Mouse (Mus musculus): ENCODE data around the gene Dus3l. TPM values are rescaled to one million over a fixed set of nuclear protein-coding genes. Genes with fewer than 3 reads are reported as not detected.

Gene Dus3l
- polyA plus RNA-seq, 2 experiments from 2014 or later = 30.3 to 41.2 TPM

GRCm38 (mm10) chr17:56754271-56755185 is 10.0 kb upstream of the Dus3l start:
- no peak for ATAC-seq

- ATAC-seq = no peak
Observed at GRCm38 (mm10) chr17:56756703-56757399, 7.7 kb upstream of the Dus3l start.

- ATAC-seq = no peak
Observed at GRCm38 (mm10) chr17:56757416-56758123, 7.0 kb upstream of the Dus3l start, which contains the start of gene Nrtn. Gene Nrtn (minus strand): TSS chr17:56757530.

DNA sequence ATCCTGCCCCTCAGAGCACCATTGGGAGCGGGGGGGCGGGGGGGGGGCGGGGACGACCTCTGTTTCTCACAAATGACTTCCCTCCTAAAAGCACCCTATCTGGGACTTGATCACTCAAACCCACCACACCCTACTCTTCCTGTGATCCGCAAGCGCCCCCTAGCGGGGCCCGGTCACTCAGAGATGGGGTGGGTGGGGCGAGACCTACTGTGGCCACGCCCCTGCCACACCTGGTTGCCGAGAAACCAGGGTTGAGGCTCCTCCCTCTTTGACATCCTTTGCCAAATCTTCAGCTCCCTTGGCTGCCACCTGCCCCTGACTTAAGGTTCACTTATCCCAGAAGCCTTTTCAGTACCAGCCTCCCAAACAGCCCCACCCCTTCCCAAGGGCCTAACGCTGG is 6.4 kb upstream of the Dus3l start:
- ATAC-seq = peak; percentile 50

- no peak for ATAC-seq
Observed at GRCm38 (mm10) chr17:56759261-56759660, 5.3 kb upstream of the Dus3l start.

GRCm38 (mm10) chr17:56761077-56761476 is 3.5 kb upstream of the Dus3l start:
- no peak for ATAC-seq

DNA sequence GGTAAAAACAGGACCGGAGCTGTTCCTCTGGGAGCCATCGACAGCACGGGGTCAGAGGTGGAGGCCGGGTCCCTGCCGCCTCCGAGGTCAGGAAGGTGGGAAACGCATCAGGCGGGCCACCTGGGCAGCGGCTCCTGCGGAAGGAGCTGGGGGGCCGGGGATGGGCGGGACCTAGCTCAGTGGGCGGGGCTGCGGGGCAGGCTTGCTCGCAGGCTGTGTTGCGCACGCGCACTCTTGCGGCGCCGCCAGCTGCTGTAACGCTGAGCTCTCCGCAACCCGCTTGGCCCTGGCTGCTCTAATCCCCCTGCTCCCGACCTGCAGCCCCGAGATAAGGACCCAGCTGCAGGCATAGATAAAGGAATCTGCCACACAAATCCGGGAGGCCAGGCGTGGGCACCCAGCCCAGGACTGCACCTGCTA is 2.6 kb upstream of the Dus3l start:
- ATAC-seq = peak; percentile 33

- peak; percentile 37 for ATAC-seq
Observed at GRCm38 (mm10) chr17:56762769-56763731, 1.5 kb upstream of the Dus3l start.

DNA sequence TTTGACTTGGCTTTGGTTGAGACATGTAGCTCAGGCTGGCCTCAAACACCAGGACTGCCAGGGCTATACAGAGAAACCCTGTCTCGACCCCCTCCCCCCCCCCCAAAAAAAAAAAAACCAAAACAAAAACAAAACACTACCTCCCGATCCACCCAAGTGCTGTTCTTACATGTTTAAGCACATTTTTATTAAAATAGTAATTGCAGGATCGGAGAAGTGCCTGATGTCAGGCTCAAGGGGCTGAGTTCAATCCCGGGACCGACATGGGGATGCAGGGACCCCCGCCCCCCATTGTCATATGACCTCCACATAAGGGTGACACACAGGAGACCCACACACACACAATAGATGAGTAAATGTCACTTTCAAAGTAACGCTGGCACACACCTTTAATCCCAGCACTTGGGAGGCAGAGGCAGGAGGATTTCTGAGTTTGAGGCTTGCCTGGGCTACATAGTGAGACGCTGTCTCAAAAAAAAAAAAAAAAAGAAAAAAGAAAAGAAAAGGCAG is 761 bp upstream of the Dus3l start:
- ATAC-seq = no peak

GRCm38 (mm10) chr17:56765431-56765830 is 874 bp downstream of the Dus3l start:
- no peak for ATAC-seq

GRCm38 (mm10) chr17:56766631-56767405 is 2.3 kb downstream of the Dus3l start:
- ATAC-seq = no peak

DNA sequence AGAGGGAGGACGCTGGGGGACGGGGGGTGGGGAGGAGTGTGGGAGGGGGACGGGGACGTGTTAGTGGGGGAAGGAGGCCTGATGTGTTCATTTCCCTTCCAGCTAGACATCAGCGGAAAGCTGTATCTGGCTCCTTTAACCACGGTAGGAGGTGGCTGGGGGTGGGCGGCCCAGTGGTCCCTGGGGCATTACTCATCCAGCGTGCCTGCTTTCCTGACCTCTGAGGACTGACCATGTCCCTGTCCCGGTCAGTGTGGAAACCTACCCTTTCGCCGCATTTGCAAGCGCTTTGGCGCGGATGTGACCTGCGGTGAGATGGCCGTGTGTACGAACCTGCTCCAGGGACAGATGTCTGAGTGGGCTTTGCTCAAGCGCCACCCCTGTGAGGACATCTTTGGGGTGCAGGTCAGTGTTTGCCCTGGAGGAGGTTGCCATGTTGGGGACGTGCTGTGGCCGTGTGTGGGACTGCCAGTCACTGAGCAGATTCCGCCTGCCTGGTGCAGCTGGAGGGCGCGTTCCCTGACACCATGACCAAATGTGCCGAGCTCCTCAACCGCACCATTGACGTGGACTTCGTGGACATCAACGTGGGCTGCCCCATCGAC is 3.1 kb downstream of the Dus3l start:
- ATAC-seq = no peak

DNA sequence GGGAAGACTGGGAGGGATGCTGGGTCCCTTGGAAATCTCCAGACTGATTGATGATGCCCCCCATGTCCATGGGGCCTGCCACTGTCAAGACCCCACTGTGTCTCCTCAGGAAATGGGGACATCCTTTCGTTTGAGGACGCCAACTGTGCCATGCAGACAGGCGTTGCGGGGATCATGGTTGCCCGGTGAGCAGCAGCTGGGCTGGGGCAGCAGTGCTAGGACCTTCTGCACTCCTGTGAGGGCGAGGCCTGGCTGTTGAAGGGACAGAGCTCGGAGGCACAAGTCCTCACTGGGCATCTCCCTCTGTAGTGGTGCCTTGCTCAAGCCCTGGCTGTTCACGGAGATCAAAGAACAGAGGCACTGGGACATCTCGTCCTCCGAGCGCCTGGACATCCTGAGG is 4.4 kb downstream of the Dus3l start:
- ATAC-seq = no peak

- ATAC-seq = no peak
Observed at GRCm38 (mm10) chr17:56769950-56770349, 5.4 kb downstream of the Dus3l start, which contains the start of gene Prr22. Gene Prr22 (plus strand): TSS chr17:56770250.

GRCm38 (mm10) chr17:56777568-56777967 is 13.0 kb downstream of the Dus3l start:
- ATAC-seq = no peak

DNA sequence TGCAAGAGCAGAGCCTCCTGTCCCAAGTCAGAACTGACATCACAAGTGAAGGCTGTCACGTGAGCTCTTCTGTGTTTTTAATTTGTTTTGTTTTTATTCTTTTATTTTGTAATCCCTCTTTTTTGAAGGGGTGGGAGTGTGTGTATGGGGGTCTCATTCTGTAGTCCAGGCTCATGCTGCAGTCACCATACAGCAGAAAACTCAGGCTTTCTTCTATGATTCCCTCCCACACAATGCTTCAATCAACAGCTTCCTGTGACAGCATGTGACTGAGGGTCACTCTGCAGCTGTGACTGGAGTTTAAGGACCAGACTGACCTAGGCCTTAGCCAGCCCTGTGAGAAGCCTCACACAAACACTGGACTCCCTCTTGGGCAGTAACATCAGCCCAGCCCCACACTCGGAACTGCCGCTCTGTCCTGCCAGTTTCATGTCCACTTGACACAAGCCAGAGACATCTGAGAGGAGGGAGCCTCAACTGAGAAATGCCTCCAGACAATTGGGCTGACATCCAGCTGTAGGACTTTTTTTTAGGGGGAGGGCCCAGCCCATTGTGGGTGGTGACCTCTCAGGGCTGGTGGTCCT is 14.3 kb downstream of the Dus3l start:
- ATAC-seq = no peak

- no peak for ATAC-seq
Observed at GRCm38 (mm10) chr17:56780291-56780978, 15.9 kb downstream of the Dus3l start.

- ATAC-seq = no peak
Observed at GRCm38 (mm10) chr17:56788886-56789285, 24.3 kb downstream of the Dus3l start.

- no peak for ATAC-seq
Observed at GRCm38 (mm10) chr17:56789286-56789685, 24.7 kb downstream of the Dus3l start.

Data from CD4-positive, CD25-positive, alpha-beta regulatory T cell, adult 4 months (primary cell).